Mouse (Mus musculus) kidney, adult 2 months (tissue): ENCODE measurements around the gene Rassf5. TPM values are rescaled to one million over a fixed set of nuclear protein-coding genes. Genes with fewer than 3 reads are reported as not detected.

ENCODE experiments used
- DNase-seq: peaks from one replicate; pipeline ENCODE4 v3.0.0; 2021
- H3K27ac ChIP-seq: fragments of 200-500 bp; 2 replicates; pipeline ENCODE4 v1.5.1; 2012; ENCODE audit warnings: low read depth, low read length, control low read depth, inconsistent platforms; ENCODE audit not compliant: insufficient read depth
- H3K27me3 ChIP-seq: fragments of 200-500 bp; replicated peaks from 2 replicates; pipeline ENCODE4 v1.6.1; 2012; ENCODE audit warnings: mild to moderate bottlenecking, moderate library complexity, low read length, inconsistent platforms; ENCODE audit not compliant: control insufficient read depth, insufficient read depth
- H3K36me3 ChIP-seq: fragments of 200-500 bp; 2 replicates; pipeline ENCODE4 v1.6.1; 2012; ENCODE audit warnings: mild to moderate bottlenecking, moderate library complexity, low read length, inconsistent platforms; ENCODE audit not compliant: control insufficient read depth, insufficient read depth
- H3K4me1 ChIP-seq: fragments of 200-500 bp; 2 replicates; pipeline ENCODE4 v1.6.1; 2011; ENCODE audit warnings: low read length; ENCODE audit not compliant: control insufficient read depth, insufficient read depth
- H3K4me3 ChIP-seq: fragments of 200-500 bp; 2 replicates; pipeline ENCODE4 v1.5.1; 2011; ENCODE audit warnings: mild to moderate bottlenecking, low read depth, low read length, control low read depth; ENCODE audit not compliant: insufficient read depth
- CTCF ChIP-seq: fragments of 200-500 bp; conservative IDR thresholded peaks from 2 replicates; pipeline ENCODE4 v1.5.1; 2011; ENCODE audit warnings: low read depth, mild to moderate bottlenecking, control low read depth, low read length, moderate library complexity, mixed read lengths; ENCODE audit not compliant: insufficient read depth, insufficient read length
- POLR2A ChIP-seq: fragments of 200-500 bp; IDR thresholded peaks from one replicate; pipeline ENCODE4 v1.6.1; 2011; ENCODE audit warnings: low read depth, low read length, control low read depth
- WGBS: fragments of 180-500 bp; shearing (Covaris S2); methylation state at CpG from one replicate; pipeline ENCODE4 v1.1.7; 2018; 5-methylcytosine and 5-hydroxymethylcytosine counted together
- polyA plus RNA-seq: library from polyadenylated mRNA; depleted of rRNA; stranded (reverse); fragments of >200 nt; gene quantifications from 2 replicates; pipeline ENCODE4 v1.2.3, GENCODE M21; 2012

Rassf5 gene
- polyA plus RNA-seq, 1 experiment = 5.7 TPM

- WGBS = 77% methylated on average over 1 of the region's 1 CpGs
- Histone ChIP-seq H3K27ac (no peak overlapping the region), H3K36me3 (no peaks in the 10 kb centered on the region), H3K4me3 (no peak overlapping the region), H3K27me3 (no peaks in the 10 kb centered on the region), H3K4me1 (no peaks in the 10 kb centered on the region; the same call in 1 of the 2 replicates)
- TF ChIP-seq POLR2A (no peak), CTCF (no peak)
- DNase-seq = no peak
Measured at GRCm38 (mm10) chr1:131142472-131142871, 102.6 kb downstream of the Rassf5 start.

- Histone ChIP-seq H3K27ac (no peak overlapping the region), H3K4me1 (no peaks in the 10 kb centered on the region; the same call in 1 of the 2 replicates), H3K27me3 (no peaks in the 10 kb centered on the region), H3K4me3 (no peak overlapping the region), H3K36me3 (no peaks in the 10 kb centered on the region)
- no peak for TF ChIP-seq POLR2A
- no peak for TF ChIP-seq CTCF
- no peak for DNase-seq
- 50% methylated on average over 2 of the region's 2 CpGs for WGBS
Measured at GRCm38 (mm10) chr1:131141449-131141848, 103.6 kb downstream of the Rassf5 start.

GRCm38 (mm10) chr1:131139102-131140095, 105.7 kb downstream of the Rassf5 start:
- Histone ChIP-seq H3K27ac (no peak overlapping the region), H3K4me1 (no peaks in the 10 kb centered on the region; the same call in 1 of the 2 replicates), H3K27me3 (no peaks in the 10 kb centered on the region), H3K36me3 (no peaks in the 10 kb centered on the region), H3K4me3 (no peak overlapping the region)
- DNase-seq = no peak
- TF ChIP-seq POLR2A = no peak
- TF ChIP-seq CTCF = no peak
- WGBS = 68% methylated on average over 11 of the region's 11 CpGs

GRCm38 (mm10) chr1:131138191-131139016, 106.7 kb downstream of the Rassf5 start, which contains the start of gene Dyrk3:
Gene Dyrk3 (minus strand): TSS chr1:131138340.
- Histone ChIP-seq H3K27ac (peak within 1 kb of the TSS; percentile 62; the same call in 1 of the 2 replicates), H3K27me3 (no peaks in the 10 kb centered on the region), H3K4me3 (peak within 1 kb of the TSS; percentile 80), H3K36me3 (no peaks in the 10 kb centered on the region), H3K4me1 (no peaks in the 10 kb centered on the region; the same call in 1 of the 2 replicates)
- TF ChIP-seq CTCF (peak; percentile 59), POLR2A (no peak)
- WGBS = 2% methylated on average over 49 of the region's 49 CpGs
- DNase-seq = peak; percentile 94

- no peak overlapping the region for H3K27ac ChIP-seq
- no peak for TF ChIP-seq POLR2A
- TF ChIP-seq CTCF = no peak
- no peak for DNase-seq
- no peaks in the 10 kb centered on the region; the same call in 1 of the 2 replicates for H3K4me1 ChIP-seq
- 4% methylated on average over 30 of the region's 36 CpGs for WGBS
- H3K27me3 ChIP-seq = no peaks in the 10 kb centered on the region
- no peaks in the 10 kb centered on the region for H3K36me3 ChIP-seq
- H3K4me3 ChIP-seq = peak overlapping the region; percentile 80
Measured at GRCm38 (mm10) chr1:131137717-131138118, 107.3 kb downstream of the Rassf5 start.

- Histone ChIP-seq H3K27me3 (no peaks in the 10 kb centered on the region), H3K36me3 (no peaks in the 10 kb centered on the region), H3K4me1 (no peaks in the 10 kb centered on the region; the same call in 1 of the 2 replicates), H3K4me3 (no peak overlapping the region), H3K27ac (no peak overlapping the region)
- WGBS = 59% methylated on average over 5 of the region's 5 CpGs
- TF ChIP-seq CTCF = no peak
- TF ChIP-seq POLR2A = no peak
- no peak for DNase-seq
Measured at GRCm38 (mm10) chr1:131137111-131137510, 107.9 kb downstream of the Rassf5 start.

- no peaks in the 10 kb centered on the region for H3K27me3 ChIP-seq
- TF ChIP-seq CTCF = no peak
- no peak for TF ChIP-seq POLR2A
- no peak overlapping the region for H3K4me3 ChIP-seq
- no peak overlapping the region for H3K27ac ChIP-seq
- H3K4me1 ChIP-seq = no peaks in the 10 kb centered on the region; the same call in 1 of the 2 replicates
- WGBS = 73% methylated on average over 10 of the region's 10 CpGs
- H3K36me3 ChIP-seq = no peaks in the 10 kb centered on the region
- no peak for DNase-seq
Measured at GRCm38 (mm10) chr1:131135960-131136629, 109.0 kb downstream of the Rassf5 start.
